Mouse (Mus musculus) yolk sac, embryonic 10.5 days (tissue): ENCODE measurements around the gene Wipi1.
"Not testable (repeated sequence)": the region's sequence is repeated elsewhere in the genome, so short reads cannot be mapped to it uniquely, and the experiment has no call there.

Source experiments
- DNase-seq: peaks from one replicate; pipeline ENCODE4 v3.0.0-alpha.2; 2017; ENCODE audit warnings: low spot score

Gene Wipi1

DNA sequence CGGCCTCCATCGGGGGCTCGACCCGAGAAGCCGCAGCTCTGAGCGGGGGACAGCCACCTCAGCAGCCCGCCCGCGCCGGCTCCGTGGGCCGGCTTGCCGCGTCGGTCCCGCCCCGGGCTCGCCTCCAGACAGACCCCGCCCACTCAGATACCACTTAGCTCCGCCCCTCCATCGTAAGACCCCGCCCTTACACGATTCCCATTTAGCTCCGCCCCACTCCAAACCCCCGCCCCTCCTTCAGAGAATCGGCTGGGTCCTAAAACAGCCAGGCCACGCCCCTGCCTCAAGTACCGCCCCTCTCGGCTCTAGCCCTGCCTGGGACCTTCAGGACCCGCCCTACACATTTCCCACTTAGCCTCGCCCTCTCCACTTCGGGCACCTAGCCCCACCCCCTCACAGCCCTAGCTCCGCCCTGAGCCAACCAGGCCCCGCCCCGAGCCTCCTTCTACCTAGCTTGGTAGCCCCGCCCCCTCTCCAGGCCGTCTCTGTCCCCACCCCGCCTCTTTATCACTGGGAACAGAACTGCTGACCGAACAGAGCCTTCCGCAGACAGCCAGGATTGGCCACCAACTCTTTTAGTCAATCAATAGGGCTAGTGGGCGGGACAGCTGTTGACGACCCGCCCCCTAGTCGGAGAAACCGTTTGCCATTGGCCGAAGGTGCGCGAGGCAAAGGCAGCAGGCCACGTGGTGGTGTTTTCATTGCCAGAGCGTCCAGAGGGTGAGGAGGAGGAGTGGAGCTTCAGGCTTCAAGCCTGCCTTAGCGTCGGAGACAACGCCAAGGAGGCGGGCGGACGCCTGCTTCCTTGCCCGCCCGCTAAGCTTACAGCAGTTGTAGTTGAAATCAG is at the start of gene Wipi1:
TSS of gene Wipi1 (minus strand) at position 665 of the 847 bp plus-strand sequence.
- peak; percentile 100 for DNase-seq

GRCm38 (mm10) chr11:109660526-109660925 is 48.8 kb upstream of the Wipi1 start:
- DNase-seq = not testable (repeated sequence)

DNA sequence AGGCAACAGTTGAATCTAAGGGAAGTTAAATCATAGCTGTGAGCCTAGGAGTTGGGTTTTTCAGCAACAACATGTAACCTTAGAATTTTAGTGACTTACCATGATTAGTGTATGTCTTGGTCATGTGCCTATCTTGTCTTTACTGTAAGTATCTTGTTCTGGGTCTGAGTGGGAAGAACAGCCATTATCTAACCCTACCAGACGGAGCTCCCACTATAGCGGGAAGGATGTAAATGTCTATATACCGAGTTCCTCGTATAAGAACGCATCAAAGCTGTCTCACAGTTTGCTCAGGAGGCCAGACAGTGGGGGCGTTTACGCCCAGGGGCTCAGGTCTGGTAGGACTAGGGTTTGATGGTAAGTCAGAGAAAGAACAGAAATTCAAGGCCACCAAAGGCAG is 44.5 kb upstream of the Wipi1 start:
- DNase-seq = no peak

GRCm38 (mm10) chr11:109654581-109654980 is 42.8 kb upstream of the Wipi1 start:
- DNase-seq = no peak

DNA sequence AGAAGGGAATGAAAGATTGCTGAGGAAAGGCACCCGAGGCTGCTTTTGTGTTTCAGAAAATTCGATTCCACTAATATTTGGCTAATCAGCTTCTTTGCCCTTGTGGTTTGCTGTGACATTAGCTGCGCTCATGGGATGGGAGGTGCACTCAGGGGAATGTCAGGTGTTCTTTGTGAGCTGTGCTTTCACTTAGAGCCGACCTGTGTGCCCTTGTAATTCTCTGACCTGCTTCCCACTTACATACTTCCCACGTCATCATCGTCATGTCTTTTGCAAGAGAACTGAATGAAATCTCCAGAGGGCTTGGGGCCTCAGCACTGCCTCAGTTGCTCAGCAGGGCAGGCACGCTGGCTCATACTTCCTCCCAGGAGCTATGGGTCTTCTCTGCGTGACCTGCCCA is 41.4 kb upstream of the Wipi1 start:
- no peak for DNase-seq

GRCm38 (mm10) chr11:109652505-109652904 is 40.7 kb upstream of the Wipi1 start:
- DNase-seq = no peak

GRCm38 (mm10) chr11:109651566-109652024 is 39.8 kb upstream of the Wipi1 start:
- DNase-seq = peak; percentile 54

GRCm38 (mm10) chr11:109650788-109651565 is 39.2 kb upstream of the Wipi1 start:
- peak; percentile 91 for DNase-seq

DNA sequence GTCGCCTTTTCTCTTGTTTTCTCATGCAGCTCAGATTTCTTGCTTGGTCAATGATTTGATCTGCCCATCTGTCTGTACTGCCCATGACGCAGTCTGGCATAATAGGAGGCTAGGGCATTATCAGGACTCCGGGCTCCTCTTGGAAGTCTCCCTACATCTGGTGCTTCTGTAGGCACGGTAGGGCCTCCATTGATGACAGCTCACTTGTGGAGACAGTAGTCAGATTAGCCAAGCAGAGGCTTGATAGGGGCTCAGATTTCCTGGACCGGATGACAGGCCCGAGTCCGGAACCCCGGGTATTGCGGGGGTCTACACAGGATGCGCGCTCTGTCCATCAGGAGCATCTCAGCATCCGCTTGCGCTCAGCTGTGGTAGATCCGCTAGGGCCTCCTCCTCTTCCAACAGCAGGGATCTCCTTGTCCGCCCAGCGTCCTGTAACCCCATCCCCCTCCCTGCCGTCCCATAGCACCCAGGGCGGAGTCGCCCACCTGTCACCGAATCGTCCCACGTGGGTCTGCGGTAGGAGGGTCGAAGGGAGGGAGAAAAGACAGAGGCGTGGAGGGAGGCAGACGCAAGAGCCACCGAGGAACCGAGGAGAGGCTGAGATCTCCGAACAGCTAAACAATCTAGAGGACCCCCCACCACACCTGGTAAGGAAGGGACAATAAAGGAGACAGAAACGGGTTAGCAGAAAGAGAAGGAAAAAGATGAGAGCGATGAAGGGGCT is 38.4 kb upstream of the Wipi1 start:
- DNase-seq = peak; percentile 71

- DNase-seq = no peak
Measured at GRCm38 (mm10) chr11:109649206-109649605, 37.4 kb upstream of the Wipi1 start, which contains the start of gene Prkar1a. Gene Prkar1a, plus strand, starts transcription at chr11:109649405.

- DNase-seq = no peak
Measured at GRCm38 (mm10) chr11:109648510-109648909, 36.7 kb upstream of the Wipi1 start.

GRCm38 (mm10) chr11:109641498-109642222 is 29.9 kb upstream of the Wipi1 start:
- no peak for DNase-seq

- DNase-seq = no peak
Measured at GRCm38 (mm10) chr11:109635871-109636395, 24.2 kb upstream of the Wipi1 start.

GRCm38 (mm10) chr11:109634928-109635327 is 23.2 kb upstream of the Wipi1 start:
- no peak for DNase-seq

GRCm38 (mm10) chr11:109629021-109629521 is 17.3 kb upstream of the Wipi1 start:
- DNase-seq = no peak

GRCm38 (mm10) chr11:109628099-109628498 is 16.3 kb upstream of the Wipi1 start:
- no peak for DNase-seq

DNA sequence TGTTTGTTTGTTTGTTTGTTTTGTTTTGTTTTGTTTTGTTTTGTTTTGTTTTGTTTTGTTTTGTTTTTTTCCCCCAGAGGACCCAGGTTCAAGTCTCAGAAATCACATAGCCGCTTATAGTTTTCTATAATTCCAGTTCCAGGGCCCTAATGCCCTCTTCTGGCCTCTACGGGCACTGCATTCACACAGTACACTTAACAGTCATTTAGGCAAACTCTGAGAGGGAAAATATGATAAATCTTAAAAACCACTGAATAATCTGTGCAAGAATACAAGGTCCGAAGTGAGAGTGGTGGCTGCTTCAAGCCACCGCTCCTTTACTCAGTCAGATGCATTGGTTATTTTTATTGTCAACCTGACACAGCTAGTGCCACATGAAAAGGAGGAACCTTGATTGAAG is 15.9 kb upstream of the Wipi1 start:
- DNase-seq = no peak

- DNase-seq = no peak
Measured at GRCm38 (mm10) chr11:109623238-109623637, 11.5 kb upstream of the Wipi1 start.

GRCm38 (mm10) chr11:109622518-109623037 is 10.8 kb upstream of the Wipi1 start:
- DNase-seq = no peak

- peak; percentile 28 for DNase-seq
Measured at GRCm38 (mm10) chr11:109621183-109621582, 9.4 kb upstream of the Wipi1 start.

DNA sequence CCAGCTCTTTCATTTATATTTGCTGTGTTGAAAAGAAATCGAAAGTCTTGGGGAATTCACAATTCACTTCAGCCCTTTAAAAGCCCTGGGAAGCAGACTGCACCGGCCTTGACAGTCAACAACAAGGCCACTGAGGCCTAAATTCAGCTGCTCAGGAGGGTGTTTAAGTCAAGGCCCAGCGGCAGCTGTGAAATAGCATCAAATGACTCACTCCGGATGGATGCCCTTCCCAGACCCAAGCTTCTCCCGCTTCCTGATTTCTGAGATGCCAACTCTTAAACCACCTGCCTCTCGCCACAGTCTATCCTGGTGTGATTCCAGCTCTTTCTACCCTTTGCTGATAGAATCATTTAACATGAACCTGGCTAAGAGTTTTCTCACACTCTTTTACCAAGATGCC is 8.6 kb upstream of the Wipi1 start:
- no peak for DNase-seq
